ENCODE assay signal across 25 mouse cellular contexts in the genomic region with DNA sequence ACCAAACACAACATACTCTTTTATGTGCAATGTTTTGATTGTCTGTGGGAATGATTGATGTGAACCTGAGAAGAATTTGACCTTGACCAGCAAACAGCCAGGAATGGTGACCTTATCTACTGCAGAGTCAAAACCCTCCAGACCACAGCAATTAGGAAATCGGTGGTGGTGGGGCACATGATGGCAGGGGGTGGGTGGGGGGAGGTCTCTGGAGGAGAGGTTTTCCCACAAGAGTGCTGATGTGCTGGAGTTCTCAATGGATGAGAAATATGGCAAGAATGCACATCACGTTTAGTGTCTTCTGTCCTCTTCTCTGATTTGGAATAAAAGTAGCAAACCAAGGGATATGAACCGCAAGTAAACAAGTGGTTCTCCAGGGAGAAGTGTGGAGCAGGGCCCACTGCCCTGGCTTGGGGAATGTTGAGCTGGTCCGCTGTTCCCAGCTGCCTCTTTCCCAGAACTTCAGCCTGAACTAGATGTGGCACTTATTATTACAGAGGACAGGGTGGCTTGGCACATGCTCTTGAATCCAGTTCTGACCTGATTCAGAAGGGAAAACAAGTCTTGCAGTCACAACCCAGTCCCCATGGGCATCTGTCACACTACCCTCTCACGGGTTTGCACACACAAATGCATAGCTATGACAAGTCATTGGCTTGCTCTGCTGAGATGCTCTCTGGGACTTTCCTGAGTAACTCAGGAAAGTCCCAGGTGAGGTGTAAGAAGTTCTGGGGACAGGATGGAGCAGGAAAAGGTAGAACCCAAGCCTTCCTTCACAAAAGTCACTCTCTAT.
DNase-seq lines count a peak whose midpoint lies in the region; ATAC-seq and TF ChIP-seq lines count a peak whose summit lies in the region.
"Had no signal": no experiment of that assay in that cellular context is flagged by ENCODE, and none has a peak within 500 bp of the region (broad histone marks: within the 10 kb centered on the region; RNA-seq: fewer than 3 reads in every experiment).

No protein-coding gene starts in this region.

- no peak overlapping the region for H3K27ac ChIP-seq in gastrocnemius, adult 2 months
- H3K27ac ChIP-seq: forebrain, embryonic 15.5 days; hindbrain, embryonic 14.5 days; liver, embryonic 14.5 days had no signal

- peak; percentile 47 for DNase-seq in gastrocnemius, adult 2 months
- DNase-seq in gastrocnemius, postnatal 36 days: no peak
- peak; percentile 51 for DNase-seq in embryo, embryonic 10.5 days (ENCODE audit: low spot score)
- peak; percentile 35 for DNase-seq in yolk sac, embryonic 10.5 days (ENCODE audit: low spot score)
- DNase-seq in urinary bladder, adult 2 months (ENCODE audit: low spot score): no peak
- DNase-seq in cerebellum, postnatal 10 days: no peak
- DNase-seq: adrenal gland, postnatal 25 days; cerebellum, adult 11-12 months; cerebellum, postnatal 25 days; kidney, adult 11 months; kidney, postnatal 14 days; layer of hippocampus, adult 9-11 months; liver; lung, embryonic 14.5 days; lung, postnatal 14 days; right cerebral cortex, postnatal 4 days; thymus, adult 2 months; thymus, postnatal 36 days had no signal

- no peak overlapping the region for H3K4me3 ChIP-seq in gastrocnemius, adult 2 months
- H3K4me3 ChIP-seq: forebrain, embryonic 15.5 days; heart, embryonic 12.5 days had no signal

- ATAC-seq in CD4-positive, CD25-positive, alpha-beta regulatory T cell, adult 4 months: peak; percentile 62
- ATAC-seq: forebrain, embryonic 15.5 days; inflammation-experienced regulatory T-cells, adult 6 months; midbrain, embryonic 16.5 days had no signal

- no peak for TF ChIP-seq CTCF in gastrocnemius, adult 2 months (IDR thresholded peaks at IDR 0.05)

- intact Hi-C loops in gastrocnemius, adult 2 months (cut with DNase I): no loop called here
- intact Hi-C loops in gastrocnemius, postnatal 36 days (cut with DNase I): no loop called here

Comparison
In these comparisons a context has a peak if more than half of its experiments do, and no peak if none do; other contexts are left out.
1. DNase-seq: peak in gastrocnemius, adult 2 months (single experiment), embryo, embryonic 10.5 days (single experiment) and yolk sac, embryonic 10.5 days (single experiment); none in gastrocnemius, postnatal 36 days (0 of 2), urinary bladder, adult 2 months (single experiment) and cerebellum, postnatal 10 days (0 of 2).